8 mouse cellular contexts compared by ENCODE assay signal in the genomic region with DNA sequence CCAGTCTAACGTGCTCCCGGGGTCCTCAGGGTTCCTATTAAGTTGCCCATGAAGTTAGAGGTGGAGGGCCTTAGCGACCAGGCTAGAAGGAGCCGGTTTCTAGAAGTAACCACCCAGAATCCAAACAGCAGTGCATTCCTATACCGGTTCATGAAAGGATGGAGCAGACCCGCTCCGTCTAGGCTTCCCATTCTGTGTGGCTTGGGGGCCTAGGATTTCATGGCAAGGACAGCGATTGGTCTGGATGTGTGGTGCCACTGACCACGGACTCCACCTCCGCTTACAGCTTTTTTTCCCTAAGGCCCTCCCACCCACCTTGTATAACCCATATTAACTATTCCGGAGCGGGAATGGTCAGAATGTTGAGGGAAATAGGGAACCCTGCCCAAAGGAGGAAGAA. TPM values are rescaled to one million over a fixed set of nuclear protein-coding genes. Genes with fewer than 3 reads are reported as not detected.
DNase-seq lines count a peak whose midpoint lies in the region; ATAC-seq and TF ChIP-seq lines count a peak whose summit lies in the region.

No protein-coding gene starts in this region.

- peaks cover 12% of the 10 kb centered on the region for H3K9me3 ChIP-seq in E14TG2a.4 (ENCODE audit: low read length)
- no peaks in the 10 kb centered on the region for H3K9me3 ChIP-seq in embryonic facial prominence, embryonic 10.5 days
- H3K9me3 ChIP-seq in intestine, embryonic 16.5 days (ENCODE audit: control insufficient read depth, low read length): no peaks in the 10 kb centered on the region
- H3K9me3 ChIP-seq in lung, postnatal 0 days (ENCODE audit: low read length): no peaks in the 10 kb centered on the region
- H3K9me3 ChIP-seq in stomach, embryonic 15.5 days: no peaks in the 10 kb centered on the region

- H3K9ac ChIP-seq in heart, adult 2 months (ENCODE audit: low read depth, low read length): no peak overlapping the region
- peak overlapping the region; percentile 95 for H3K9ac ChIP-seq in intestine, embryonic 16.5 days (ENCODE audit: low read depth, low read length)
- peak overlapping the region; percentile 72; the same call in 1 of the 2 replicates for H3K9ac ChIP-seq in lung, postnatal 0 days (replicated peaks; ENCODE audit: low read depth)
- peak overlapping the region; percentile 78; the same call in 1 of the 2 replicates for H3K9ac ChIP-seq in stomach, embryonic 15.5 days

- no peaks in the 10 kb centered on the region for H3K79me2 ChIP-seq in heart, adult 2 months (replicated peaks; ENCODE audit: control insufficient read depth, insufficient read depth, low read length)

- TF ChIP-seq CTCF in heart, adult 2 months (IDR thresholded peaks at IDR 0.05): no peak
- TF ChIP-seq CTCF in E14TG2a.4 (conservative IDR thresholded peaks at IDR 0.05; ENCODE audit: low read length): no peak
- no peak for TF ChIP-seq CTCF in lung, postnatal 0 days (IDR thresholded peaks at IDR 0.05)

- intact Hi-C loops in heart, adult 2 months (cut with DNase I): loop anchor here (5.0 kb wide), 1 partner anchor 1828 kb away; no protein-coding TSS in a partner anchor
- intact Hi-C loops in heart, postnatal 14 days (cut with DNase I): loop anchor here (5.0 kb wide), 2 partner anchors 82 to 182 kb away; partner anchors contain the start of genes Best1, Fads2 and Rab3il1

- peak overlapping the region; percentile 87 for H3K27ac ChIP-seq in heart, adult 2 months
- peak overlapping the region; percentile 98 for H3K27ac ChIP-seq in embryonic facial prominence, embryonic 10.5 days (replicated peaks)
- peak overlapping the region; percentile 91 for H3K27ac ChIP-seq in intestine, embryonic 16.5 days (ENCODE audit: low read length)
- H3K27ac ChIP-seq in lung, postnatal 0 days (ENCODE audit: low read length): peak overlapping the region; percentile 80; the same call in 1 of the 2 replicates
- H3K27ac ChIP-seq in stomach, embryonic 15.5 days: peak overlapping the region; percentile 95

- WGBS in heart, adult 2 months: 42% methylated on average over 12 of the region's 12 CpGs
- 18% methylated on average over 12 of the region's 12 CpGs for WGBS in embryonic facial prominence, embryonic 10.5 days
- 4% methylated on average over 12 of the region's 12 CpGs for WGBS in intestine, embryonic 16.5 days
- WGBS in lung, postnatal 0 days: 9% methylated on average over 12 of the region's 12 CpGs
- WGBS in stomach, embryonic 15.5 days: 9% methylated on average over 12 of the region's 12 CpGs

- DNase-seq in heart, adult 2 months: no peak
- no peak for DNase-seq in heart, postnatal 14 days
- peak; percentile 58 for DNase-seq in embryonic facial prominence, embryonic 10.5 days (ENCODE audit: low spot score)
- peak; percentile 50 for DNase-seq in lung, postnatal 0 days (ENCODE audit: low spot score)
- DNase-seq in T-cell, adult 2 months (ENCODE audit: low spot score): no peak

- H3K36me3 ChIP-seq in heart, adult 2 months (ENCODE audit: control insufficient read depth, insufficient read depth, low read length): no peaks in the 10 kb centered on the region
- H3K36me3 ChIP-seq in E14TG2a.4 (ENCODE audit: insufficient read depth, low read length): peaks cover 48% of the 10 kb centered on the region
- peaks cover 48% of the 10 kb centered on the region for H3K36me3 ChIP-seq in embryonic facial prominence, embryonic 10.5 days (replicated peaks)
- peaks cover 29% of the 10 kb centered on the region for H3K36me3 ChIP-seq in intestine, embryonic 16.5 days (ENCODE audit: control insufficient read depth, insufficient read depth, low read length)
- H3K36me3 ChIP-seq in lung, postnatal 0 days (ENCODE audit: insufficient read depth, low read length): peaks cover 7% of the 10 kb centered on the region; the same call in 1 of the 2 replicates
- H3K36me3 ChIP-seq in stomach, embryonic 15.5 days: peaks cover 30% of the 10 kb centered on the region

- peak; percentile 60 for ATAC-seq in intestine, embryonic 16.5 days
- no peak for ATAC-seq in lung, postnatal 0 days
- peak; percentile 32; the same call in 1 of the 2 replicates for ATAC-seq in stomach, embryonic 15.5 days (ENCODE audit: insufficient read depth, low FRiP score, low read depth)

- TF ChIP-seq POLR2A in heart, adult 2 months (IDR thresholded peaks at IDR 0.05; ENCODE audit: insufficient read depth, low read depth, low read length): no peak

- TF ChIP-seq EP300 in heart, adult 2 months (IDR thresholded peaks at IDR 0.05; ENCODE audit: insufficient read depth, low read depth, low read length): no peak
- TF ChIP-seq EP300 in lung, postnatal 0 days (IDR thresholded peaks at IDR 0.05): no peak

- peak overlapping the region; percentile 97 for H3K4me3 ChIP-seq in heart, adult 2 months
- peak overlapping the region; percentile 99 for H3K4me3 ChIP-seq in E14TG2a.4 (replicated peaks; ENCODE audit: low read length)
- H3K4me3 ChIP-seq in embryonic facial prominence, embryonic 10.5 days: peak overlapping the region; percentile 94
- peak overlapping the region; percentile 86 for H3K4me3 ChIP-seq in intestine, embryonic 16.5 days (ENCODE audit: low read length)
- H3K4me3 ChIP-seq in lung, postnatal 0 days (ENCODE audit: low read depth, low read length): peak overlapping the region; percentile 85
- peak overlapping the region; percentile 91 for H3K4me3 ChIP-seq in stomach, embryonic 15.5 days (replicated peaks)

- no peaks in the 10 kb centered on the region for H3K27me3 ChIP-seq in heart, adult 2 months (ENCODE audit: control insufficient read depth, insufficient read depth, low read length)
- peaks cover 13% of the 10 kb centered on the region for H3K27me3 ChIP-seq in E14TG2a.4 (ENCODE audit: insufficient read depth, low read length)
- no peaks in the 10 kb centered on the region for H3K27me3 ChIP-seq in embryonic facial prominence, embryonic 10.5 days (replicated peaks; ENCODE audit: low read depth, poor library complexity, severe bottlenecking)
- no peaks in the 10 kb centered on the region for H3K27me3 ChIP-seq in intestine, embryonic 16.5 days (replicated peaks; ENCODE audit: control insufficient read depth, insufficient read depth, low read length)
- no peaks in the 10 kb centered on the region for H3K27me3 ChIP-seq in lung, postnatal 0 days (replicated peaks; ENCODE audit: insufficient read depth, low read length)
- no peaks in the 10 kb centered on the region for H3K27me3 ChIP-seq in stomach, embryonic 15.5 days (replicated peaks)

- H3K4me1 ChIP-seq in heart, adult 2 months (ENCODE audit: control insufficient read depth, insufficient read depth, low read length): peaks cover 8% of the 10 kb centered on the region
- H3K4me1 ChIP-seq in E14TG2a.4 (replicated peaks; ENCODE audit: low read depth, low read length): peaks cover 24% of the 10 kb centered on the region
- peaks cover 40% of the 10 kb centered on the region for H3K4me1 ChIP-seq in embryonic facial prominence, embryonic 10.5 days
- H3K4me1 ChIP-seq in intestine, embryonic 16.5 days (ENCODE audit: control insufficient read depth, insufficient read depth, low read length): peaks cover 6% of the 10 kb centered on the region
- peaks cover 5% of the 10 kb centered on the region; the same call in 1 of the 2 replicates for H3K4me1 ChIP-seq in lung, postnatal 0 days (ENCODE audit: insufficient read depth, low read depth, low read length)
- peaks cover 7% of the 10 kb centered on the region for H3K4me1 ChIP-seq in stomach, embryonic 15.5 days

- H3K4me2 ChIP-seq in intestine, embryonic 16.5 days (ENCODE audit: low read depth, low read length): peak overlapping the region; percentile 70
- peak overlapping the region; percentile 91 for H3K4me2 ChIP-seq in lung, postnatal 0 days (replicated peaks; ENCODE audit: low read depth, low read length)
- peak overlapping the region; percentile 72 for H3K4me2 ChIP-seq in stomach, embryonic 15.5 days

RNA-seq across cellular contexts. Expression of gene Fads1, which starts 1.4 kb away (rescaled TPM):
- total RNA-seq in heart, adult 2 months (2021): 10 to 100 TPM; 24.2 to 25.3 TPM
- 14.6 and 16.2 TPM in 2 replicates for polyA plus RNA-seq in heart, adult 2 months (2012; rRNA removed)
- 10 to 100 TPM; 23.4 to 23.5 TPM for total RNA-seq in heart, postnatal 14 days (2021)
- 151 and 156 TPM in 2 replicates for polyA plus RNA-seq in embryonic facial prominence, embryonic 10.5 days (2016; fragmentation: Nextera tagmentation; extraction: Ambion mirVana)
- polyA plus RNA-seq in intestine, embryonic 16.5 days (2015; fragmentation: Nextera tagmentation; extraction: Ambion mirVana): 146 and 154 TPM in 2 replicates
- polyA plus RNA-seq in lung, postnatal 0 days (2015; fragmentation: Nextera tagmentation; extraction: Ambion mirVana): 44.5 and 48.8 TPM in 2 replicates
- 111 and 122 TPM in 2 replicates for polyA plus RNA-seq in stomach, embryonic 15.5 days (2015; fragmentation: Nextera tagmentation; extraction: Ambion mirVana)

RNA-seq across cellular contexts. Expression of gene Tmem258, which starts 19.7 kb away (rescaled TPM):
- 100 to 1,000 TPM; 154 to 181 TPM for total RNA-seq in heart, adult 2 months (2021)
- polyA plus RNA-seq in heart, adult 2 months (2012; rRNA removed): 200 and 205 TPM in 2 replicates
- total RNA-seq in heart, postnatal 14 days (2021): 100 to 1,000 TPM; 149 to 153 TPM
- 379 and 394 TPM in 2 replicates for polyA plus RNA-seq in embryonic facial prominence, embryonic 10.5 days (2016; fragmentation: Nextera tagmentation; extraction: Ambion mirVana)
- 466 and 467 TPM in 2 replicates for polyA plus RNA-seq in intestine, embryonic 16.5 days (2015; fragmentation: Nextera tagmentation; extraction: Ambion mirVana)
- polyA plus RNA-seq in lung, postnatal 0 days (2015; fragmentation: Nextera tagmentation; extraction: Ambion mirVana): 362 and 394 TPM in 2 replicates
- polyA plus RNA-seq in stomach, embryonic 15.5 days (2015; fragmentation: Nextera tagmentation; extraction: Ambion mirVana): 473 and 509 TPM in 2 replicates

RNA-seq across cellular contexts. Expression of gene Fen1, which starts 19.9 kb away (rescaled TPM):
- 1 to 10 TPM; 3.7 to 4.5 TPM for total RNA-seq in heart, adult 2 months (2021)
- polyA plus RNA-seq in heart, adult 2 months (2012; rRNA removed): 2.9 and 3.8 TPM in 2 replicates
- 1 to 10 TPM; 5.4 to 8.1 TPM for total RNA-seq in heart, postnatal 14 days (2021)
- 183 and 199 TPM in 2 replicates for polyA plus RNA-seq in embryonic facial prominence, embryonic 10.5 days (2016; fragmentation: Nextera tagmentation; extraction: Ambion mirVana)
- 77.9 and 87.8 TPM in 2 replicates for polyA plus RNA-seq in intestine, embryonic 16.5 days (2015; fragmentation: Nextera tagmentation; extraction: Ambion mirVana)
- polyA plus RNA-seq in lung, postnatal 0 days (2015; fragmentation: Nextera tagmentation; extraction: Ambion mirVana): 18.0 and 18.7 TPM in 2 replicates
- 86.3 and 92.0 TPM in 2 replicates for polyA plus RNA-seq in stomach, embryonic 15.5 days (2015; fragmentation: Nextera tagmentation; extraction: Ambion mirVana)

RNA-seq across cellular contexts. Expression of gene Myrf, which starts 56.5 kb away (rescaled TPM):
- 1 to 10 TPM; 3.9 to 4.7 TPM for total RNA-seq in heart, adult 2 months (2021)
- 6.0 and 6.5 TPM in 2 replicates for polyA plus RNA-seq in heart, adult 2 months (2012; rRNA removed)
- total RNA-seq in heart, postnatal 14 days (2021): 1 to 10 TPM; 7.6 to 7.7 TPM
- polyA plus RNA-seq in embryonic facial prominence, embryonic 10.5 days (2016; fragmentation: Nextera tagmentation; extraction: Ambion mirVana): 4.2 TPM in 2 replicates
- polyA plus RNA-seq in intestine, embryonic 16.5 days (2015; fragmentation: Nextera tagmentation; extraction: Ambion mirVana): 9.9 and 10.1 TPM in 2 replicates
- polyA plus RNA-seq in lung, postnatal 0 days (2015; fragmentation: Nextera tagmentation; extraction: Ambion mirVana): 5.0 and 5.9 TPM in 2 replicates
- 17.5 and 17.8 TPM in 2 replicates for polyA plus RNA-seq in stomach, embryonic 15.5 days (2015; fragmentation: Nextera tagmentation; extraction: Ambion mirVana)

Comparison
In these comparisons a context has a peak if more than half of its experiments do, and no peak if none do; other contexts are left out.
1. DNase-seq: peak in embryonic facial prominence, embryonic 10.5 days (single experiment) and lung, postnatal 0 days (single experiment); none in heart, adult 2 months (0 of 2), heart, postnatal 14 days (0 of 2) and T-cell, adult 2 months (single experiment).
2. Peak in every context shown above with its lines, with median percentiles within 50 percentile points of each other: H3K27ac ChIP-seq, H3K4me3 ChIP-seq and H3K4me2 ChIP-seq.